Mouse (Mus musculus) liver, embryonic 11.5 days (tissue): ENCODE measurements around the gene 4933434E20Rik. TPM values are rescaled to one million over a fixed set of nuclear protein-coding genes. Genes with fewer than 3 reads are reported as not detected.

Experiments
- ATAC-seq: fragments of 200-750 bp; cut with Nextera tagmentation; replicated peaks from 2 replicates; pipeline ENCODE4 v1.8.0; 2017; ENCODE audit warnings: moderate number of reproducible peaks, mild to moderate bottlenecking, moderate TSS enrichment, moderate library complexity; ENCODE audit not compliant: low FRiP score
- DNase-seq: peaks from one replicate; pipeline ENCODE4 v3.0.0-alpha.2; 2017; ENCODE audit warnings: low spot score
- H3K27ac ChIP-seq: fragments of 300-500 bp; sonication (generic); 2 replicates; pipeline ENCODE4 v1.5.1; 2014; ENCODE audit warnings: mild to moderate bottlenecking, low read depth, low read length, control low read depth
- H3K27me3 ChIP-seq: fragments of 300-500 bp; sonication (generic); replicated peaks from 2 replicates; pipeline ENCODE4 v1.6.1; 2014; ENCODE audit warnings: low read length, mixed read lengths; ENCODE audit not compliant: control insufficient read depth, insufficient read depth
- H3K36me3 ChIP-seq: fragments of 300-500 bp; sonication (generic); 2 replicates; pipeline ENCODE4 v1.6.1; 2014; ENCODE audit warnings: mild to moderate bottlenecking, low read length, moderate library complexity, mixed read lengths; ENCODE audit not compliant: control insufficient read depth, insufficient read depth
- H3K4me1 ChIP-seq: fragments of 300-500 bp; sonication (generic); replicated peaks from 2 replicates; pipeline ENCODE4 v1.6.1; 2014; ENCODE audit warnings: low read length, mixed read lengths; ENCODE audit not compliant: control insufficient read depth, insufficient read depth
- H3K4me2 ChIP-seq: fragments of 300-500 bp; sonication (generic); 2 replicates; pipeline ENCODE4 v1.6.1; 2014; ENCODE audit warnings: mild to moderate bottlenecking, control low read depth, moderate library complexity
- H3K4me3 ChIP-seq: fragments of 300-500 bp; sonication (generic); 2 replicates; pipeline ENCODE4 v1.5.1; 2014; ENCODE audit warnings: low read depth, low read length, control low read depth
- H3K9ac ChIP-seq: fragments of 300-500 bp; sonication (generic); 2 replicates; pipeline ENCODE4 v1.6.1; 2014; ENCODE audit warnings: low read depth, low read length, control low read depth
- H3K9me3 ChIP-seq: fragments of 300-500 bp; sonication (generic); 2 replicates; pipeline ENCODE4 v1.6.1; 2016; ENCODE audit warnings: low read length, inconsistent platforms, mixed read lengths; ENCODE audit not compliant: control insufficient read depth
- WGBS: fragments of 180-500 bp; shearing (Covaris S2); extraction: QIAGEN DNeasy Blood & Tissue Kit; methylation state at CpG from one replicate; pipeline ENCODE4 v1.1.7; 2014; 5-methylcytosine and 5-hydroxymethylcytosine counted together
- polyA plus RNA-seq: library from polyadenylated mRNA; unstranded; fragments of >200 nt; fragmentation: Nextera tagmentation; extraction: Ambion mirVana; gene quantifications from 2 replicates; pipeline ENCODE4 v1.2.1, GENCODE M21; 2014

The 4933434E20Rik gene
- 159 and 173 TPM in 2 replicates for polyA plus RNA-seq

DNA sequence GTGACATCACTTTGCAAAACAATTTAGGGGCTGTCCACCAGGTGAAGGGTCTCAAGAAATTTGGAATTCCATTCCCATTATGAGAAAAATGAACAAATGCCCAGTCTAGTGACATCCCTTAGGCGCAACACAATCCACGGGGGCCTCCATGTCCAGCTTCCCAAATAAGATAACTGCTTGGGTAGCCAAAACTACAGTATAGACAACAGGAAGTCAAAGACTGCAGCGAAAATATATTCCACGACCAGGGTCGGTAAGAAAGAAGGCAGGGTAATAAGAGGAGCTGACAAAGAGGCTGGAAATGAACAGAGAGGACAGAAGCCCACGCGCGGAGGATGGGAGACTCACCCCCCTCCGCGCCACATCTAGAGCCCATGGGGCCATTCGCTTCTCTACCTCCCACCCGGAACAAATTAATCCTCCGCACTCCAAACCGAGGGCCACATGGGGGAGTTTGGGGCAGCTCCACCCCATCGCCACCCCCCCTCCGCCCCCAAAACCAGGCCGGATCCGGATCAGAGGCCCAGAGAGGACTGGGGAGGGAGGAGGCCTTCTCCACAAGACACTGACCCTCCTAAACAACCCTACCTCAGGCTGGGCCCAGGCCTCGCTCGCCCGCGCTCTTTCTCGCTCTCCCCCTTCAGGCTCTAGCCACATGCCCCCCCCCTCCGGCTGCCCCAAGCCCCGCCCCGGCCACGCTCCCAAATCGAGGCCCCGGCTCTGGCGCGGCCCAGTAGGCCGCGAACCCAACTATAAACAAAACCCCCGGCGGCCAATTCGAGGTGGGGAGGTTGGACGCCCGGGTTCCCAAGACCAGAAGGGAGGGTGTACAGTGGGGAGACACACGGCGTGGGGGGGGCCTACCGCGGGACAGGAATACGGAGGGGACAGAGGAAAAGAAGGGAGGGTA, at the start of gene 4933434E20Rik:
4933434E20Rik (plus strand) TSS at position 196 of the 910 bp plus-strand sequence.
- H3K27ac ChIP-seq: peak within 1 kb of the TSS; percentile 97
- DNase-seq (peak; percentile 72), ATAC-seq (peak; percentile 68)
- no peaks in the 10 kb centered on the region for H3K9me3 ChIP-seq
- H3K4me1 ChIP-seq: peaks cover 9% of the 10 kb centered on the region
- H3K4me3 ChIP-seq: peak within 1 kb of the TSS; percentile 90
- peak within 1 kb of the TSS; percentile 98 for H3K9ac ChIP-seq
- under 1% methylated on average over 43 of the region's 43 CpGs for WGBS
- peak within 1 kb of the TSS; percentile 73 for H3K4me2 ChIP-seq
- H3K36me3 ChIP-seq: peaks cover 11% of the 10 kb centered on the region; the same call in 1 of the 2 replicates
- H3K27me3 ChIP-seq: no peaks in the 10 kb centered on the region

DNA sequence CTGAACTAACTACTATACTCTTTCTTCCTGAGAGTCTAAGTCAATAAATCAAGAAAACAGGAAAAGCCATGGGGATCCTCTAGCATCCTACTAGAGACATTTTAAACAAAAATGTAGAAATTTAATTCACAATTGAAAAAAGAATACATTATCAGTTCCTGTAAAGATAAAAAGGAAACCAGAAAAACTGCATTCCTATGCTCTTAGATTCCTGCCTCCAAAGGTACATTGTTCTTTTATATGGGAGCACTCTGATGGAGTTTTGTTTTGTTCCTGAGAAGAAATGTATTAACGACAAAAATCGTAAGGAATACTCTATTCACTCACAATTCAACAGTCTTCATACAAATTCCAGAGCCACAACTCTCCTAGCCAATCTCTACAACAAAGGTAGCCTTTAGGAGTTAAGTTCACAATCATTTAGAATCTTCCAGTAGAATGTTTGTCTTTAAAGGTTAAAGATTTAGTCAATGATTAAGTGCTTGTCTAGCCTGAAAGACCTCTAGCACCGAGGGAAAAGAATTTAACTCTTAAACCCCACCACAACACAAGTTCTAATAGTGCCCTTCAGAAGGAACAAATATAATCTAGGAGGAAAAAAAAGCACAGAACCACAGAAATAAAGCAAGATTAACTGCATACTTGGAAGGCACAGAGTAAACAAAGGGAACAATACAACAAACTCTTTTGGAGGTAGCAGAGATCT, 47.2 kb upstream of the 4933434E20Rik start:
- DNase-seq: no peak
- Histone ChIP-seq H3K4me1 (peaks cover 5% of the 10 kb centered on the region; the same call in 1 of the 2 replicates), H3K9ac (no peak overlapping the region), H3K9me3 (no peaks in the 10 kb centered on the region), H3K27me3 (no peaks in the 10 kb centered on the region), H3K27ac (no peak overlapping the region), H3K4me2 (peak overlapping the region; percentile 34), H3K4me3 (no peak overlapping the region), H3K36me3 (peaks cover 36% of the 10 kb centered on the region)
- no peak for ATAC-seq
- WGBS: 68% methylated on average over 3 of the region's 3 CpGs

DNA sequence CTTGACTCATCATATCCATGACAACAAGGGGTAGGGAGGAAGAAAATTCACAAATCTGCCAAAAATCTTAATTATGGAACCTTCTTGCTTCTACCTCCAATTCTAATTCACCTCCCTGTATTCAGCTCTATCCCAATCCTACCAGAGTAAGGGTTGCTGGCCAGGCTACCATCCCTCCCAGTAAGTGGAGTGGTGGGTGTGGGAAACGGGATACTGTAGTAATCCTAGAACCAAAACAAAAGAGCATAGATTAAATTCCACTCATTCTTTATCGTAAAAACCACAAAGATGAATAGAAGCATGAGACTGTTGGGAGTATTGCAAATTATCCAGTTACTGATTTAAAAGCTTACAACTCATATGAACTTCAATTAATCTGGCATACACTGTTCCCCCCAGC, 41.1 kb upstream of the 4933434E20Rik start:
- Histone ChIP-seq H3K27me3 (no peaks in the 10 kb centered on the region), H3K9me3 (no peaks in the 10 kb centered on the region), H3K27ac (no peak overlapping the region), H3K4me2 (no peak overlapping the region), H3K4me3 (no peak overlapping the region), H3K4me1 (no peaks in the 10 kb centered on the region), H3K36me3 (peaks cover 51% of the 10 kb centered on the region), H3K9ac (no peak overlapping the region)
- ATAC-seq: no peak
- DNase-seq: no peak
- 78% methylated on average over 2 of the region's 2 CpGs for WGBS

DNA sequence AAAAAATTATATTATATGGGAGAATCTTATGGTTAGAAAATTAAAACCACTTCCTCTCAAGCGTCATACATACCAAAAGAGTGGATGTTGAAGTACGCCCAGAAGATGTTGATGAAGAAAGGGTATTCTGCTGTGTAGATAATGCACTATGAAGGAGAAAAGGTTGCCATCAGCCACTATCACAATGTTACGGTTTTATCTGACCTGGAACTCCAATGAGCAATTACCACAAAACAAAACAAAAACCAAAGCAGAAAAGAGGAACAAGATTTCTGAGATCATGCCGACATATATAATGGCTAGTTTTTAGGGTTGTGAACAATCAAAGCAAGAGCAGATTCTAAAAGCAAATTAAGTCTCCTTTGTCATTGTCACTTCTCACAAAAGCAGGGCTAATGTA, 34.8 kb upstream of the 4933434E20Rik start:
- Histone ChIP-seq H3K9ac (no peak overlapping the region), H3K4me3 (no peak overlapping the region), H3K4me2 (no peak overlapping the region), H3K4me1 (no peaks in the 10 kb centered on the region), H3K27ac (no peak overlapping the region), H3K36me3 (peaks cover 61% of the 10 kb centered on the region), H3K27me3 (no peaks in the 10 kb centered on the region), H3K9me3 (no peaks in the 10 kb centered on the region)
- DNase-seq (no peak), ATAC-seq (no peak)
- WGBS: 84% methylated on average over 4 of the region's 4 CpGs

DNA sequence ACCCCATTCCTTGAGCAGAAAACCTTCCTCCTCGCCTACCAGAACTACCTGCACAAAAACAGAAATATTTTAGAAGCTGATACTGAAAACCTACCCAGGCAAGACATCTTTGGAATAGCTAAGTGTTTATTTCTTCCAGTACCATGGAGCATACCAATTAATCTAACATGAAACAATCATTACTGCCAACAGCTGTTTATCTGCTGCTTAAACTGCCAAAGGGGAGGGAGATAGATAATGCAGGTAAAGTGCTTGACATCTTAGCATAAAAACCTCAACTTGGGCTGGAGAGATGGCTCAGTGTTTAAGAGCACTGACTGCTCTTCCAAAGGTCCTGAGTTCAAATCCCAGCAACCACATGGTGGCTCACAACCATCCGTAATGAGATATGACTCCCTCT, 16.8 kb upstream of the 4933434E20Rik start:
- H3K4me2 ChIP-seq: no peak overlapping the region
- DNase-seq (no peak), ATAC-seq (no peak)
- H3K9me3 ChIP-seq: no peaks in the 10 kb centered on the region
- no peak overlapping the region for H3K27ac ChIP-seq
- H3K4me1 ChIP-seq: no peaks in the 10 kb centered on the region
- H3K9ac ChIP-seq: no peak overlapping the region
- peaks cover 48% of the 10 kb centered on the region for H3K36me3 ChIP-seq
- H3K27me3 ChIP-seq: no peaks in the 10 kb centered on the region
- H3K4me3 ChIP-seq: no peak overlapping the region
- WGBS: 84% methylated on average over 2 of the region's 2 CpGs

DNA sequence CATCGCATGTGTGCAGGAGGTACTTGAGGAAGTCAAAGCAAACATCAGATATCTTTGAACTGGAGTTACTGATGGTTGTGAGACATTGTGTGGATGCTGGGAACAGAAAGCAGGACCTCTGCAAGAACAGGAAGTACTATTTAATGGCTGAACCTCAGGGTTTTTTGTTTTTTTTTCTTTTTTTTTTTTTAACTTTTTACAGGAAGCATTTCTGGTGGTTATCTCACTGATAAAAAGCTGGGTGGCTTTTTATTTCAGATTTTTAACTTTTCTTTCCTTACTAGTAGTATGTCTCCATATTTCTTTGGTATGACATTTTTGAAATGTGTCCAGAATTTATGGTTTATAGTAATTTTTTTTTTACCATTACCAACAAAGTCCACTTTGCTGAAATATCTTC, 15.2 kb upstream of the 4933434E20Rik start:
- no peak for DNase-seq
- no peak for ATAC-seq
- H3K27me3 ChIP-seq: no peaks in the 10 kb centered on the region
- H3K9me3 ChIP-seq: no peaks in the 10 kb centered on the region
- H3K27ac ChIP-seq: no peak overlapping the region
- no peaks in the 10 kb centered on the region for H3K4me1 ChIP-seq
- no peak overlapping the region for H3K4me2 ChIP-seq
- H3K4me3 ChIP-seq: no peak overlapping the region
- peaks cover 47% of the 10 kb centered on the region for H3K36me3 ChIP-seq
- H3K9ac ChIP-seq: no peak overlapping the region
- WGBS: 95% methylated on average over 1 of the region's 1 CpGs

DNA sequence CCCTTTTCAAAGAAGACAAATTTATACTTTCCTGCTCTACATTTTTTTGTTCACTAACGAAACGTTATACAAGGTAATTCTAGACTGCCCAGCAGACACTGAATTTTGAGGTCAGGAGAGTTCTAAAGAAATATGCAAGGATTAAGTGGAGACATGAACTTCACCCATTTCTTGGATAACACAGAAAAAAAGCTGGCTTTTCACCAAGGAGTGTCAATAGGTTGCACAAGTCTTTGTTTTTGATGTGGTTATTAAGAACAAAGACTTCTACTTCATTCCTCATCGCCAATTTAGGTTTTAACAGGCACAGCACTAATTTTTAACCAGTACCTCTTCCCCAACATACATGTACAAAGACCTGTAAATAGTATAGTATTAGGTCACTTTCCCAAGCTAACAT, 1.7 kb upstream of the 4933434E20Rik start:
- no peaks in the 10 kb centered on the region for H3K9me3 ChIP-seq
- no peak for ATAC-seq

DNA sequence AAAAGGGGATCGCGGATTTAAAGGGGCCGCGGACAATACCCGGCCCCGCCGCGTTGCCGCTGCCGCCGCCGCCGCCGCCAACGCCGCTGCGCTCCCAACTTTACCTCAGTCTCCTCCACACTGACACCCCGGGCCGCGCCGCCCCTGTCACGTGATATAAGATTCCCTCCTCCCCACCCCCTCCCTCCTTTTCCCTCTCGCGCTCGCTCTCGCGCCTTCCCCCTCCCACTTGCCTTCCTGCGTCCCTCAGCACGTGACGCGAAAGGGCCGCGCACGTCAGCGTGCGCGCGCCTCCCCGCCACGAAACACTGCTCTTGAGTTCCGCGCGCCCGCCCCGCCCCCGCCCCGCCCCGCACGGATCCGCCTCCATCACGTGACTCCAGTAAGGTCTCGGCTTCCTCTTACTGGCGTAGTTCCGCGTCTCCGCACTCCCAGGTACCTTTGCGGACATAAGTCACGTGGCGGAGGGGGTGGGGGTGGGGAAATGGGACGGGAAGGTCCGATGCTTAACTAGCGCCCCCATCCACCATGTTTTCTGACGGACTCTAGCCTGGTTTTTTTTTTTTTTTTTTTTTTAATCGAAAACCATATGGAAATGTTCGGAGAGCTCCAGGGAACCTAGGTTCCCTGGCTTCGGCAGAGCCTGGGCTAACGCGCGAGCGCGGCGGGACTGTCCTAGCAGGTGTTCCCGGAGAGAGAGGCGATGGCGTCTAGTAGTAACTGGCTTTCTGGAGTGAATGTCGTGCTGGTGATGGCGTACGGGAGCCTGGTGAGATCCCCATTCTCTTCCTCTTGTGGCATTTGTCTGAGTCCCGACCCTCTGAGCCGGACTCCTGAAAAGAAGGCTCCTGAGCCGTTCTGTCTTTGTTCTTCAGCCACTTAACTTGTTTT, 1.2 kb downstream of the 4933434E20Rik start, which contains the start of gene Ubap2l:
Ubap2l (minus strand) TSS at position 278 of the 891 bp plus-strand sequence.
- H3K27ac ChIP-seq: peak within 1 kb of the TSS; percentile 97
- DNase-seq (peak; percentile 98), ATAC-seq (peak; percentile 91)
- peaks cover 9% of the 10 kb centered on the region for H3K4me1 ChIP-seq
- no peaks in the 10 kb centered on the region for H3K9me3 ChIP-seq
- peak within 1 kb of the TSS; percentile 90 for H3K4me3 ChIP-seq
- under 1% methylated on average over 81 of the region's 81 CpGs for WGBS
- H3K27me3 ChIP-seq: no peaks in the 10 kb centered on the region
- peak within 1 kb of the TSS; percentile 73 for H3K4me2 ChIP-seq
- H3K9ac ChIP-seq: peak within 1 kb of the TSS; percentile 98
- H3K36me3 ChIP-seq: peaks cover 15% of the 10 kb centered on the region; the same call in 1 of the 2 replicates

More for the DNA sequence above, 1.7 kb upstream of the 4933434E20Rik start:
- WGBS: 84% methylated on average over 3 of the region's 3 CpGs
- Histone ChIP-seq H3K36me3 (peaks cover under 1% of the 10 kb centered on the region; the same call in 1 of the 2 replicates), H3K4me1 (peaks cover 9% of the 10 kb centered on the region), H3K9ac (no peak overlapping the region), H3K4me2 (no peak overlapping the region), H3K27me3 (no peaks in the 10 kb centered on the region), H3K27ac (no peak overlapping the region), H3K4me3 (no peak overlapping the region)
- no peak for DNase-seq
